Mouse (Mus musculus): Measurements from ENCODE around the gene Dph2. TPM values are rescaled to one million over a fixed set of nuclear protein-coding genes. Genes with fewer than 3 reads are reported as not detected.

The Dph2 gene
- polyA plus RNA-seq, 1 experiment: 8.2 TPM

DNA sequence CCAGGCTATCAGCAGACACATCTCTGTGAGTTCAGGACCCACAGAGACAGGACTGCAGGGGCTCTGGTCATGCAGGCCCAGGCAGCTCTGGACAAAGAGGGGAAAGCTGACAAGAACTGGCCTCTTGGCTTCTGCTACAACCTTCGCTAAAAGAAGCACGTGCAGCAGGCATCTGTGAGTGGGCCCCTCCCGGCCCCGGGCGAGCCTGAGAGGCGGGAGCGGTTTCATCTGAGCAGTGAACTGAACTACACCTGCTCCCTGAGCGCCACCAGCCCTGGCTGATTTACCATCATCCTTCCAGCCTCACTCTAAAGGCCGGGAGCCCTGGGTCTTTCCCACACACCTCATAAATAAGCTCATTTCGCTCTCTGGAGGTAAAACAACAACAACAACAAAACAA, 13.5 kb downstream of the Dph2 start:
- Histone ChIP-seq H3K36me3 (ENCODE audit: control insufficient read depth, insufficient read depth, low read length) (peaks cover 1% of the 10 kb centered on the region; the same call in 1 of the 2 replicates), H3K27me3 (ENCODE audit: control insufficient read depth, insufficient read depth, low read length) (no peaks in the 10 kb centered on the region), H3K4me1 (ENCODE audit: control insufficient read depth, insufficient read depth, low read length) (peaks cover 6% of the 10 kb centered on the region), H3K27ac (ENCODE audit: control insufficient read depth, insufficient read depth, low read depth, low read length) (no peak overlapping the region), H3K4me3 (ENCODE audit: control insufficient read depth, low read depth, low read length) (no peak overlapping the region)
- no peak for TF ChIP-seq CTCF (IDR thresholded peaks at IDR 0.05; ENCODE audit: control insufficient read depth, insufficient read depth, insufficient replicate concordance, low read depth, low read length)
- TF ChIP-seq POLR2A (IDR thresholded peaks at IDR 0.05; ENCODE audit: control insufficient read depth, low read depth, low read length): no peak

DNA sequence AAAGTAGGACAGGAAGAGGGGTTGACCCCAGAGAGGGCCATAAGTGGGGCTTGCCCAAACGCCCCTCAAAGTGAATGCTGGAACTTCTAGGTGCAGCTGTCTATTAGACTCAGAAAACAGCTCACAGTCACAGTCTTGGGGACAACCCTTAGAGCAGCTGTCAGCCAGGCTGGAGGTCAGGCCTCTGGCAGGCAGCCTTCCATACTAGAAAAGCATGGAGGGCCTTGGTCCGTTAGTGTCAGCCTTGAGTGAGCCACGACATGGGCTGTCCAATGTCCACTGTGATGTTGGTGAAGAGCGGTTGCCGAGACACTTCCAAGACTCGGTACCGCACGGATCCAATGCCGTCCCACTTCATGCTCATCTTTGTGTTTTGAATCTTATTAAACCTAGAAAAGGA, 18.2 kb downstream of the Dph2 start:
- Histone ChIP-seq H3K4me1 (ENCODE audit: control insufficient read depth, insufficient read depth, low read length) (peaks cover 21% of the 10 kb centered on the region), H3K27ac (ENCODE audit: control insufficient read depth, insufficient read depth, low read depth, low read length) (no peak overlapping the region), H3K36me3 (ENCODE audit: control insufficient read depth, insufficient read depth, low read length) (peaks cover 3% of the 10 kb centered on the region; the same call in 1 of the 2 replicates), H3K4me3 (ENCODE audit: control insufficient read depth, low read depth, low read length) (no peak overlapping the region; the same call in 1 of the 2 replicates), H3K27me3 (ENCODE audit: control insufficient read depth, insufficient read depth, low read length) (no peaks in the 10 kb centered on the region)
- TF ChIP-seq CTCF (IDR thresholded peaks at IDR 0.05; ENCODE audit: control insufficient read depth, insufficient read depth, insufficient replicate concordance, low read depth, low read length) (no peak), POLR2A (IDR thresholded peaks at IDR 0.05; ENCODE audit: control insufficient read depth, low read depth, low read length) (no peak)

DNA sequence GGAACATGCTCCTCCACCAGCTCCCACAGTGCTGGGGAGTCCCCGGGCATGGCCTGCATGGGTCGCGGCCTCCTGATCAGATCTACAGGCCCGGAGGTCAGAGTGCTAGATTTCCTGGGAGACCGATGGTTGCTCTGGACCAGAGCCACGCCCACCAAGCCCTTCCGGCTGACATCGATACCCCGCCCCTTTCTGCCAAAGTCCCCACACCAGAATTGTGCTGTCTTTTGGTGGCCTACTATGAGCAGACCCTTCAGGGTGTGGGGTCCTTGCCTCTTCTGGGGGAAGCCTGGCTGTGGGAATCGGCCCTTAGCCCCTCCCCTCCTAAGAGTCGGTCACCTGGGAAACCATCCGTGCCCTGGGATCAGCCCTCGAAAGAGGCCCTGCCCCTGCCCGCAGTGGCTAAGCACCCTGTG, 19.4 kb downstream of the Dph2 start, which contains the start of gene Ccdc24:
Gene Ccdc24, minus strand, starts transcription at position 87 of the 416 bp plus-strand sequence.
- Histone ChIP-seq H3K36me3 (ENCODE audit: control insufficient read depth, insufficient read depth, low read length) (peaks cover 3% of the 10 kb centered on the region; the same call in 1 of the 2 replicates), H3K4me3 (ENCODE audit: control insufficient read depth, low read depth, low read length) (peak within 1 kb of the TSS; percentile 90), H3K4me1 (ENCODE audit: control insufficient read depth, insufficient read depth, low read length) (peaks cover 21% of the 10 kb centered on the region), H3K27me3 (ENCODE audit: control insufficient read depth, insufficient read depth, low read length) (no peaks in the 10 kb centered on the region), H3K27ac (ENCODE audit: control insufficient read depth, insufficient read depth, low read depth, low read length) (peak within 1 kb of the TSS; percentile 64)
- TF ChIP-seq POLR2A (IDR thresholded peaks at IDR 0.05; ENCODE audit: control insufficient read depth, low read depth, low read length): peak; percentile 65
- TF ChIP-seq CTCF (IDR thresholded peaks at IDR 0.05; ENCODE audit: control insufficient read depth, insufficient read depth, insufficient replicate concordance, low read depth, low read length): no peak

DNA sequence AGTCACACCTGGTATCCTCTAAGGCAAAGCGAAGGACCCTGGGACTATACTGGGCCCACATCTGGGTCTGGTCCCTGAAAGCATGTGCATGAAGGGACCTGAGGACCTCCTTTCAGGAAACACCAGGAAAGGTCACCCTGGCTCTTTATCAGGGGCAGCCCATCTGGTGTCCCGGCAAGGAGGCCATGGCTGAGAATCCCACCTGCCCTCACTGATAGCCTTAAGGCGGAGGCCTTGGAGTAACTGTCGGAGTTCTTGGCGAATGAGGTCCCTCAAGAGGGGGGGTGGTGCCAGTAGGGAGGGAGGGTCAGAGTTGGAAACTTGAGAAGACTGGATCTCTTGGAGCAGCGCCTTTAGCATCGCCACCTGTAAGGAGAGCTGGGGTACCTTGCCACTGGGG, 20.0 kb downstream of the Dph2 start:
- Histone ChIP-seq H3K4me3 (ENCODE audit: control insufficient read depth, low read depth, low read length) (peak overlapping the region; percentile 90), H3K4me1 (ENCODE audit: control insufficient read depth, insufficient read depth, low read length) (peaks cover 21% of the 10 kb centered on the region), H3K36me3 (ENCODE audit: control insufficient read depth, insufficient read depth, low read length) (peaks cover 3% of the 10 kb centered on the region; the same call in 1 of the 2 replicates), H3K27ac (ENCODE audit: control insufficient read depth, insufficient read depth, low read depth, low read length) (peak overlapping the region; percentile 47), H3K27me3 (ENCODE audit: control insufficient read depth, insufficient read depth, low read length) (no peaks in the 10 kb centered on the region)
- TF ChIP-seq POLR2A (IDR thresholded peaks at IDR 0.05; ENCODE audit: control insufficient read depth, low read depth, low read length): no peak
- no peak for TF ChIP-seq CTCF (IDR thresholded peaks at IDR 0.05; ENCODE audit: control insufficient read depth, insufficient read depth, insufficient replicate concordance, low read depth, low read length)

DNA sequence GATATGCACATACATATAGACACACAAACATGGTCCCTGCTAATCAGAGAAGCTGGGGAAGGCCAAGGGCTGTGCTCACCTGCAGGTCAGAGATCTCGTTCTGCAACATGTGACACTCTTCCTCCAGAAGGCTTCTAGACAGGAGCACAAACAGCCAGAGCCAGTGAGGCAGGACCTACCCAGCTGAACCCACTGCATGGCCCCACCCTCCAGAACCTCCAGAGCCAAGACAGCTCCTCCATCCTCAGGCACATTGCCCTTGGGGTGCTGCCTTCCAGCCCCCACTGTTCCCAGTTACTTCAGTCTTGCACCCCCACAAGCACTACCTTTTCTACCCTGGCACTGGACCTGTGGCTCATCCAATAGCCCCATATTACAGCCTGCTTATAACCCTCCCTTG, 21.4 kb downstream of the Dph2 start:
- Histone ChIP-seq H3K4me1 (ENCODE audit: control insufficient read depth, insufficient read depth, low read length) (peaks cover 21% of the 10 kb centered on the region), H3K4me3 (ENCODE audit: control insufficient read depth, low read depth, low read length) (no peak overlapping the region), H3K27me3 (ENCODE audit: control insufficient read depth, insufficient read depth, low read length) (no peaks in the 10 kb centered on the region), H3K36me3 (ENCODE audit: control insufficient read depth, insufficient read depth, low read length) (peaks cover 3% of the 10 kb centered on the region; the same call in 1 of the 2 replicates), H3K27ac (ENCODE audit: control insufficient read depth, insufficient read depth, low read depth, low read length) (no peak overlapping the region)
- TF ChIP-seq CTCF (IDR thresholded peaks at IDR 0.05; ENCODE audit: control insufficient read depth, insufficient read depth, insufficient replicate concordance, low read depth, low read length) (no peak), POLR2A (IDR thresholded peaks at IDR 0.05; ENCODE audit: control insufficient read depth, low read depth, low read length) (no peak)

DNA sequence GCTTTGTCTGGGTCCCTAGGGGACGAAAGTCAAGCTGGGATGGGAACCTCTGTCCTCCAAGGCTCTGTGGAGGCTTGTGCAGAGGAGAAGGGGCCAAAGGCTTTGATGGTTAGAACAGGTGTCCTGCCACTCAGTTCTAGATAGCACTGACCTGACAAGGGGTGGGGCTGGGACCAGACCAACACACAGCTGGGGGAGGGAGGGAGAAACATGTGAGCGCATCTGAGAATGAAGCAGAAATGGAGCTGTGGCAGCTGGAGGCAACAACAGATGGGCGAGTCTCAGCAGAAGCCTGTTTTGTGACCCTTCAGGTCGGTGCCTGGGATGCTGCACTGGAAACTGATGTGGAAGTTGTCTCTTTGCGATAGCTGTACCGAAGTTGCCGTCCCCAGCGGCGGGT, 22.5 kb downstream of the Dph2 start:
- H3K36me3 ChIP-seq (ENCODE audit: control insufficient read depth, insufficient read depth, low read length): peaks cover 2% of the 10 kb centered on the region; the same call in 1 of the 2 replicates
- no peak overlapping the region for H3K4me3 ChIP-seq (ENCODE audit: control insufficient read depth, low read depth, low read length)
- no peak overlapping the region for H3K27ac ChIP-seq (ENCODE audit: control insufficient read depth, insufficient read depth, low read depth, low read length)
- peaks cover 24% of the 10 kb centered on the region for H3K4me1 ChIP-seq (ENCODE audit: control insufficient read depth, insufficient read depth, low read length)
- no peaks in the 10 kb centered on the region for H3K27me3 ChIP-seq (ENCODE audit: control insufficient read depth, insufficient read depth, low read length)
- no peak for TF ChIP-seq POLR2A (IDR thresholded peaks at IDR 0.05; ENCODE audit: control insufficient read depth, low read depth, low read length)
- TF ChIP-seq CTCF (IDR thresholded peaks at IDR 0.05; ENCODE audit: control insufficient read depth, insufficient read depth, insufficient replicate concordance, low read depth, low read length): no peak

DNA sequence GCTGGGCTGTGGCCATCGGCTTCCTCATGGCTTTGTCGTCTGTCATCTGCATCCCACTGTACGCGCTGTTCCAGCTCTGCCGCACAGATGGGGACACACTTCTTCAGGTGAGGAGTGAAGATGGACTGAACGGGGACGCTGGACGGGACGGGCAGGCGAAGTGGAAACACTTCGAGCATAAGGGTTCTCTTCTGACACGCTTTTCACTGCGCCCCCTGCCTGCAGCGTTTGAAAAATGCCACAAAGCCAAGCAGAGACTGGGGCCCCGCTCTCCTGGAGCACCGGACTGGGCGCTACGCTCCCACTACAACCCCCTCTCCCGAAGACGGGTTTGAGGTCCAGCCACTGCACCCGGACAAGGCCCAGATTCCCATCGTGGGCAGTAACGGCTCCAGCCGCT, 24.0 kb downstream of the Dph2 start:
- H3K36me3 ChIP-seq (ENCODE audit: control insufficient read depth, insufficient read depth, low read length): peaks cover 2% of the 10 kb centered on the region; the same call in 1 of the 2 replicates
- H3K27me3 ChIP-seq (ENCODE audit: control insufficient read depth, insufficient read depth, low read length): no peaks in the 10 kb centered on the region
- no peak overlapping the region for H3K4me3 ChIP-seq (ENCODE audit: control insufficient read depth, low read depth, low read length)
- no peak for TF ChIP-seq POLR2A (IDR thresholded peaks at IDR 0.05; ENCODE audit: control insufficient read depth, low read depth, low read length)
- TF ChIP-seq CTCF (IDR thresholded peaks at IDR 0.05; ENCODE audit: control insufficient read depth, insufficient read depth, insufficient replicate concordance, low read depth, low read length): peak; percentile 39; the same call in 1 of the 2 replicates
- H3K27ac ChIP-seq (ENCODE audit: control insufficient read depth, insufficient read depth, low read depth, low read length): no peak overlapping the region
- H3K4me1 ChIP-seq (ENCODE audit: control insufficient read depth, insufficient read depth, low read length): peaks cover 17% of the 10 kb centered on the region
